11 mouse cellular contexts compared by ENCODE assay signal in genomic region chr11:115716410-115717338, GRCm38 (mm10). TPM values are rescaled to one million over a fixed set of nuclear protein-coding genes. Genes with fewer than 3 reads are reported as not detected.
DNase-seq lines count a peak whose midpoint lies in the region; ATAC-seq and TF ChIP-seq lines count a peak whose summit lies in the region.
"Had no signal": no experiment of that assay in that cellular context is flagged by ENCODE, and none has a peak within 500 bp of the region (broad histone marks: within the 10 kb centered on the region; RNA-seq: fewer than 3 reads in every experiment).

No protein-coding gene starts in this region.

- H3K4me1 ChIP-seq in hindbrain, embryonic 13.5 days (replicated peaks): no peaks in the 10 kb centered on the region
- no peaks in the 10 kb centered on the region for H3K4me1 ChIP-seq in hindbrain, embryonic 14.5 days (replicated peaks; ENCODE audit: control insufficient read depth, insufficient read depth, low read length)
- peaks cover 24% of the 10 kb centered on the region for H3K4me1 ChIP-seq in liver, postnatal 0 days (ENCODE audit: insufficient read depth)
- H3K4me1 ChIP-seq in stomach, embryonic 15.5 days: no peaks in the 10 kb centered on the region
- H3K4me1 ChIP-seq: heart, embryonic 15.5 days had no signal

- H3K36me3 ChIP-seq in hindbrain, embryonic 13.5 days: no peaks in the 10 kb centered on the region
- H3K36me3 ChIP-seq in hindbrain, embryonic 14.5 days (replicated peaks; ENCODE audit: control insufficient read depth, insufficient read depth): no peaks in the 10 kb centered on the region
- H3K36me3 ChIP-seq in liver, postnatal 0 days (replicated peaks; ENCODE audit: insufficient read depth, low read length): no peaks in the 10 kb centered on the region
- no peaks in the 10 kb centered on the region for H3K36me3 ChIP-seq in stomach, embryonic 15.5 days
- H3K36me3 ChIP-seq: heart, embryonic 15.5 days had no signal

- no peak for TF ChIP-seq EP300 in liver, postnatal 0 days (IDR thresholded peaks at IDR 0.05; ENCODE audit: low read depth)

- no peak overlapping the region for H3K27ac ChIP-seq in hindbrain, embryonic 13.5 days
- no peak overlapping the region for H3K27ac ChIP-seq in hindbrain, embryonic 14.5 days
- peak overlapping the region; percentile 60; the same call in 1 of the 2 replicates for H3K27ac ChIP-seq in liver, postnatal 0 days (ENCODE audit: low read depth)
- H3K27ac ChIP-seq in stomach, embryonic 15.5 days: no peak overlapping the region
- H3K27ac ChIP-seq: heart, embryonic 15.5 days had no signal

- H3K4me2 ChIP-seq in hindbrain, embryonic 13.5 days: no peak overlapping the region
- H3K4me2 ChIP-seq in hindbrain, embryonic 14.5 days (replicated peaks): no peak overlapping the region
- H3K4me2 ChIP-seq in liver, postnatal 0 days (ENCODE audit: low read depth, low read length): 0 out of 2 replicates have a peak overlapping the region, but pooled peaks have one; percentile 27
- H3K4me2 ChIP-seq in stomach, embryonic 15.5 days: no peak overlapping the region
- H3K4me2 ChIP-seq: heart, embryonic 15.5 days; lung, embryonic 14.5 days had no signal

- H3K9ac ChIP-seq in hindbrain, embryonic 13.5 days: peak overlapping the region; percentile 39; the same call in 1 of the 2 replicates
- no peak overlapping the region for H3K9ac ChIP-seq in hindbrain, embryonic 14.5 days
- H3K9ac ChIP-seq in liver, postnatal 0 days (replicated peaks): no peak overlapping the region
- H3K9ac ChIP-seq in stomach, embryonic 15.5 days: no peak overlapping the region
- H3K9ac ChIP-seq: heart, embryonic 15.5 days; lung, embryonic 14.5 days had no signal

- no peak for ATAC-seq in hindbrain, embryonic 13.5 days (ENCODE audit: low FRiP score)
- no peak for ATAC-seq in hindbrain, embryonic 14.5 days (ENCODE audit: low FRiP score)
- no peak for ATAC-seq in liver, postnatal 0 days
- ATAC-seq in stomach, embryonic 15.5 days (ENCODE audit: insufficient read depth, low FRiP score, low read depth): peak; percentile 31; the same call in 1 of the 2 replicates

- 77% methylated on average over 15 of the region's 15 CpGs for whole genome bisulfite sequencing in hindbrain, embryonic 13.5 days
- 76% methylated on average over 15 of the region's 15 CpGs for WGBS in hindbrain, embryonic 14.5 days
- WGBS in liver, postnatal 0 days (ENCODE audit: insufficient replicate concordance): 50% methylated on average over 15 of the region's 15 CpGs
- WGBS in stomach, embryonic 15.5 days: 63% methylated on average over 15 of the region's 15 CpGs

- no peak for TF ChIP-seq CTCF in liver, postnatal 0 days (IDR thresholded peaks at IDR 0.05; ENCODE audit: low read depth)

- H3K27me3 ChIP-seq in hindbrain, embryonic 13.5 days: no peaks in the 10 kb centered on the region
- no peaks in the 10 kb centered on the region for H3K27me3 ChIP-seq in hindbrain, embryonic 14.5 days (ENCODE audit: control insufficient read depth, insufficient read depth, low read length)
- no peaks in the 10 kb centered on the region for H3K27me3 ChIP-seq in liver, postnatal 0 days (ENCODE audit: insufficient read depth, low read length)
- no peaks in the 10 kb centered on the region for H3K27me3 ChIP-seq in stomach, embryonic 15.5 days (replicated peaks)
- H3K27me3 ChIP-seq: heart, embryonic 15.5 days had no signal

- no peaks in the 10 kb centered on the region for H3K9me3 ChIP-seq in hindbrain, embryonic 13.5 days
- H3K9me3 ChIP-seq in hindbrain, embryonic 14.5 days (ENCODE audit: control insufficient read depth, low read length): no peaks in the 10 kb centered on the region
- H3K9me3 ChIP-seq in liver, postnatal 0 days (ENCODE audit: low read length): no peaks in the 10 kb centered on the region
- H3K9me3 ChIP-seq in stomach, embryonic 15.5 days: no peaks in the 10 kb centered on the region
- H3K9me3 ChIP-seq: heart, embryonic 15.5 days had no signal

- DNase-seq in hindbrain, embryonic 14.5 days (ENCODE audit: low spot score): no peak
- DNase-seq in MEL-GATA-1-ER (ENCODE audit: extremely low read depth, low read depth): peak; percentile 64
- peak; percentile 49 for DNase-seq in liver, postnatal 0 days
- DNase-seq in left cerebral cortex, postnatal 10 days (ENCODE audit: extremely low spot score in 1 of 2, low spot score in 2 of 2): no peak
- DNase-seq in layer of hippocampus, adult 8-10 months (ENCODE audit: low spot score in 2 of 2): no peak
- no peak for DNase-seq in urinary bladder, adult 18-20 months (ENCODE audit: low spot score in 2 of 2)
- DNase-seq: lung, embryonic 14.5 days; right cerebral cortex, postnatal 4 days had no signal

- H3K4me3 ChIP-seq in hindbrain, embryonic 13.5 days: no peak overlapping the region
- no peak overlapping the region for H3K4me3 ChIP-seq in hindbrain, embryonic 14.5 days (replicated peaks; ENCODE audit: low read length)
- no peak overlapping the region for H3K4me3 ChIP-seq in liver, postnatal 0 days (ENCODE audit: low read depth, low read length)
- H3K4me3 ChIP-seq in stomach, embryonic 15.5 days (replicated peaks): no peak overlapping the region
- H3K4me3 ChIP-seq: heart, embryonic 15.5 days had no signal

- intact Hi-C loops in left cerebral cortex, postnatal 10 days (cut with DNase I): no loop called here

RNA-seq across cellular contexts. Expression of gene Grb2, which starts 8.3 kb away (rescaled TPM):
- polyA plus RNA-seq in hindbrain, embryonic 13.5 days (2015; fragmentation: Nextera tagmentation; extraction: Ambion mirVana): 184 and 196 TPM in 2 replicates
- polyA plus RNA-seq in hindbrain, embryonic 14.5 days (2014; fragmentation: Nextera tagmentation; extraction: Ambion mirVana): 121 and 139 TPM in 2 replicates
- polyA plus RNA-seq in liver, postnatal 0 days (2015; fragmentation: Nextera tagmentation; extraction: Ambion mirVana): 40.4 and 45.6 TPM in 2 replicates
- 83.5 and 85.7 TPM in 2 replicates for polyA plus RNA-seq in stomach, embryonic 15.5 days (2015; fragmentation: Nextera tagmentation; extraction: Ambion mirVana)
- total RNA-seq in left cerebral cortex, postnatal 10 days (2021): 100 to 1,000 TPM; 183 to 193 TPM
- 100 to 1,000 TPM; 179 to 220 (median 196) TPM for total RNA-seq in layer of hippocampus, adult 8-10 months (2022)

RNA-seq across cellular contexts. Expression of gene Tmem94, which starts 48.6 kb away (rescaled TPM):
- 30.9 TPM in 2 replicates for polyA plus RNA-seq in hindbrain, embryonic 13.5 days (2015; fragmentation: Nextera tagmentation; extraction: Ambion mirVana)
- 17.3 and 20.8 TPM in 2 replicates for polyA plus RNA-seq in hindbrain, embryonic 14.5 days (2014; fragmentation: Nextera tagmentation; extraction: Ambion mirVana)
- 4.1 and 4.2 TPM in 2 replicates for polyA plus RNA-seq in liver, postnatal 0 days (2015; fragmentation: Nextera tagmentation; extraction: Ambion mirVana)
- polyA plus RNA-seq in stomach, embryonic 15.5 days (2015; fragmentation: Nextera tagmentation; extraction: Ambion mirVana): 19.9 and 20.7 TPM in 2 replicates
- total RNA-seq in left cerebral cortex, postnatal 10 days (2021): 10 to 100 TPM; 37.7 to 40.0 TPM
- 10 to 100 TPM; 49.7 to 64.2 (median 52.3) TPM for total RNA-seq in layer of hippocampus, adult 8-10 months (2022)

Comparison
In these comparisons a context has a peak if more than half of its experiments do, and no peak if none do; other contexts are left out.
1. DNase-seq: peak in MEL-GATA-1-ER (single experiment) and liver, postnatal 0 days (single experiment); none in hindbrain, embryonic 14.5 days (single experiment), left cerebral cortex, postnatal 10 days (0 of 2), layer of hippocampus, adult 8-10 months (0 of 2) and urinary bladder, adult 18-20 months (0 of 2).